Mouse (Mus musculus): ENCODE data around the gene Trp53bp2. TPM values are rescaled to one million over a fixed set of nuclear protein-coding genes. Genes with fewer than 3 reads are reported as not detected.

The Trp53bp2 gene
- polyA plus RNA-seq, 1 experiment from 2014 or later, result 14.4 TPM

GRCm38 (mm10) chr1:182482991-182483909 lies 74.3 kb downstream of the Trp53bp2 start:
- H3K27ac ChIP-seq (ENCODE audit: low read length), result no peak overlapping the region
- H3K9me3 ChIP-seq (replicated peaks; ENCODE audit: control insufficient read depth, low read length), result no peaks in the 10 kb centered on the region
- no peak overlapping the region for H3K9ac ChIP-seq (ENCODE audit: low read length)
- H3K4me1 ChIP-seq (ENCODE audit: control insufficient read depth, insufficient read depth, low read length), result 0 out of 2 replicates have a peak, but pooled peaks cover 5% of the 10 kb centered on the region
- H3K36me3 ChIP-seq (ENCODE audit: control insufficient read depth, insufficient read depth), result peaks cover 38% of the 10 kb centered on the region
- ATAC-seq (replicated peaks; ENCODE audit: extremely low read depth, insufficient read depth, low FRiP score), result no peak
- H3K4me2 ChIP-seq (ENCODE audit: low read depth, low read length), result no peak overlapping the region
- no peak overlapping the region for H3K4me3 ChIP-seq (ENCODE audit: low read length)
- 85% methylated on average over 14 of the region's 14 CpGs for WGBS
- H3K27me3 ChIP-seq (ENCODE audit: control insufficient read depth, insufficient read depth, low read length), result no peaks in the 10 kb centered on the region

DNA sequence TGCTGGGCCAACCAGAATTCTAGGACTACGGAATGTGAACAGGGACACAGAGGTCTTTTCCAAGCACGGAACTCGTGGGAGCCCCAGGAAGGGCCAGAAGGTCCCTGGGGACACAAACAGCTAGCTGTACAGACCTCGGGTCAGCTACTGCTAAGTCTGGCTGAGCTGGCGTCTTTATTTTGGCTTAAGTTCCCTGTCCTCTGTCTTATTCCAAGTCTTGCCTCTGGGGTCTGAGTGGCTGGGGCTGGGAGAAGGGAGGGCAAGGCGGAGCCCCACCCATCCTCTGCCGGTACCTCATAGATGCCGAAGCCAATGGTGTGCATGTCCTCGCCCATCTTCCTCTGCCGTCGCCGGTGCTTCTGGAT lies 74.9 kb downstream of the Trp53bp2 start:
- Histone ChIP-seq H3K9me3 (replicated peaks; ENCODE audit: control insufficient read depth, low read length) (no peaks in the 10 kb centered on the region), H3K4me3 (ENCODE audit: low read length) (no peak overlapping the region), H3K27me3 (ENCODE audit: control insufficient read depth, insufficient read depth, low read length) (no peaks in the 10 kb centered on the region), H3K4me1 (ENCODE audit: control insufficient read depth, insufficient read depth, low read length) (0 out of 2 replicates have a peak, but pooled peaks cover 5% of the 10 kb centered on the region), H3K4me2 (ENCODE audit: low read depth, low read length) (no peak overlapping the region), H3K27ac (ENCODE audit: low read length) (no peak overlapping the region), H3K9ac (ENCODE audit: low read length) (no peak overlapping the region), H3K36me3 (ENCODE audit: control insufficient read depth, insufficient read depth) (peaks cover 41% of the 10 kb centered on the region)
- whole genome bisulfite sequencing, result 84% methylated on average over 12 of the region's 12 CpGs
- ATAC-seq (replicated peaks; ENCODE audit: extremely low read depth, insufficient read depth, low FRiP score), result peak; percentile 46

DNA sequence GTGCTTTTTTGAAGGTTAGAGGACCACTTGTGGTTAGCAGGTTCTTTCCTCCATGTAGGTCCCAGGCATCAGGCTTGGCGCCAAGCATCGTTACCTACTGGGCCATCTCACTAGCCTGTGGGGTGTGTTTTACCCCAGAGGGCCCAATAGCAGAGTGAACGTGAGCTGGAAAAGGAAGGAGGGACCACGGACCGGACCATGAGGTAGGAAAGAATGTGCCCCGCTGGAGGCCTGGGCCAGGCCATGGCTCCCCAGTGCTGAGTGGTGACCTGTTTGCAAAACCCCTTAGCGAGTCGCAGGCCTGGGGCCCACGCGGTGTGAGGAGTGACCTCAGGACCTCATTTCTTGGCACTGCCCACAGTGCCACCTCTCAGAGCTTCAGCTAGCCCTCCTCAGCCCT lies 79.5 kb downstream of the Trp53bp2 start:
- peaks cover 6% of the 10 kb centered on the region; the same call in 1 of the 2 replicates for H3K4me1 ChIP-seq (ENCODE audit: control insufficient read depth, insufficient read depth, low read length)
- no peaks in the 10 kb centered on the region for H3K9me3 ChIP-seq (replicated peaks; ENCODE audit: control insufficient read depth, low read length)
- WGBS, result 90% methylated on average over 10 of the region's 10 CpGs
- no peak overlapping the region for H3K4me2 ChIP-seq (ENCODE audit: low read depth, low read length)
- no peak overlapping the region for H3K9ac ChIP-seq (ENCODE audit: low read length)
- no peak overlapping the region for H3K4me3 ChIP-seq (ENCODE audit: low read length)
- peaks cover 31% of the 10 kb centered on the region for H3K36me3 ChIP-seq (ENCODE audit: control insufficient read depth, insufficient read depth)
- no peak for ATAC-seq (replicated peaks; ENCODE audit: extremely low read depth, insufficient read depth, low FRiP score)
- H3K27ac ChIP-seq (ENCODE audit: low read length), result no peak overlapping the region
- no peaks in the 10 kb centered on the region for H3K27me3 ChIP-seq (ENCODE audit: control insufficient read depth, insufficient read depth, low read length)

- 7% methylated on average over 21 of the region's 21 CpGs for WGBS
- Histone ChIP-seq H3K4me1 (ENCODE audit: control insufficient read depth, insufficient read depth, low read length) (peaks cover 16% of the 10 kb centered on the region), H3K27me3 (ENCODE audit: control insufficient read depth, insufficient read depth, low read length) (no peaks in the 10 kb centered on the region), H3K4me3 (ENCODE audit: low read length) (no peak overlapping the region), H3K9ac (ENCODE audit: low read length) (no peak overlapping the region), H3K4me2 (ENCODE audit: low read depth, low read length) (peak overlapping the region; percentile 55), H3K9me3 (replicated peaks; ENCODE audit: control insufficient read depth, low read length) (no peaks in the 10 kb centered on the region), H3K36me3 (ENCODE audit: control insufficient read depth, insufficient read depth) (peaks cover 27% of the 10 kb centered on the region), H3K27ac (ENCODE audit: low read length) (peak overlapping the region; percentile 65)
- peak; percentile 94 for ATAC-seq (replicated peaks; ENCODE audit: extremely low read depth, insufficient read depth, low FRiP score)
Measured at GRCm38 (mm10) chr1:182489803-182490452, 81.0 kb downstream of the Trp53bp2 start.

DNA sequence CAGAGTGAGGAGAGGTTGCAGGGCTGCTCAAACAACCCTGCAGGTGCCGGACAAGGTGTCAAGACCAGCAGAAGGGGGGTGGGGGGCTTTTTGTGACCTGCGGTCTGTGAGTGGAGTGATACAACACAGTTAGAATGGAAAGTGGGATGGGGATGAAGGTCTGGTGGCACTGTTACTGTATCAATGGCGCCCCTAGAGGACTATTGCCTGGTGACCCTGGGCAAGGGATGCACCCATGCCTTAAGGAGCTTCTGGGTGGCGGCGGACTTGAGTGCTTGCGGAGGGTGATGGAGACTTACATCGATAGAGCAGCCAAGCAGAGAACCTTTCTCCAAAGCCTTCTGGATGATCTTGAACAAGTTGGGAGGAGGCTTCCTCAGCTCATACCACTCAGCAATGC lies 81.6 kb downstream of the Trp53bp2 start:
- Histone ChIP-seq H3K27me3 (ENCODE audit: control insufficient read depth, insufficient read depth, low read length) (no peaks in the 10 kb centered on the region), H3K4me2 (ENCODE audit: low read depth, low read length) (no peak overlapping the region), H3K9ac (ENCODE audit: low read length) (no peak overlapping the region), H3K4me3 (ENCODE audit: low read length) (no peak overlapping the region), H3K4me1 (ENCODE audit: control insufficient read depth, insufficient read depth, low read length) (peaks cover 19% of the 10 kb centered on the region), H3K36me3 (ENCODE audit: control insufficient read depth, insufficient read depth) (peaks cover 27% of the 10 kb centered on the region), H3K27ac (ENCODE audit: low read length) (peak overlapping the region; percentile 65), H3K9me3 (replicated peaks; ENCODE audit: control insufficient read depth, low read length) (no peaks in the 10 kb centered on the region)
- ATAC-seq (replicated peaks; ENCODE audit: extremely low read depth, insufficient read depth, low FRiP score), result no peak
- 65% methylated on average over 7 of the region's 7 CpGs for WGBS

GRCm38 (mm10) chr1:182491839-182492238 lies 82.9 kb downstream of the Trp53bp2 start:
- H3K27me3 ChIP-seq (ENCODE audit: control insufficient read depth, insufficient read depth, low read length), result no peaks in the 10 kb centered on the region
- no peak overlapping the region for H3K4me3 ChIP-seq (ENCODE audit: low read length)
- no peak overlapping the region for H3K9ac ChIP-seq (ENCODE audit: low read length)
- H3K9me3 ChIP-seq (replicated peaks; ENCODE audit: control insufficient read depth, low read length), result no peaks in the 10 kb centered on the region
- no peak overlapping the region for H3K27ac ChIP-seq (ENCODE audit: low read length)
- ATAC-seq (replicated peaks; ENCODE audit: extremely low read depth, insufficient read depth, low FRiP score), result no peak
- H3K4me1 ChIP-seq (ENCODE audit: control insufficient read depth, insufficient read depth, low read length), result peaks cover 26% of the 10 kb centered on the region
- H3K36me3 ChIP-seq (ENCODE audit: control insufficient read depth, insufficient read depth), result peaks cover 20% of the 10 kb centered on the region
- WGBS, result 89% methylated on average over 6 of the region's 6 CpGs
- H3K4me2 ChIP-seq (ENCODE audit: low read depth, low read length), result no peak overlapping the region

- H3K4me1 ChIP-seq (ENCODE audit: control insufficient read depth, insufficient read depth, low read length), result peaks cover 49% of the 10 kb centered on the region
- H3K27me3 ChIP-seq (ENCODE audit: control insufficient read depth, insufficient read depth, low read length), result no peaks in the 10 kb centered on the region
- H3K36me3 ChIP-seq (ENCODE audit: control insufficient read depth, insufficient read depth), result peaks cover 10% of the 10 kb centered on the region; the same call in 1 of the 2 replicates
- ATAC-seq (replicated peaks; ENCODE audit: extremely low read depth, insufficient read depth, low FRiP score), result no peak
- no peak overlapping the region for H3K4me3 ChIP-seq (ENCODE audit: low read length)
- 46% methylated on average over 17 of the region's 17 CpGs for WGBS
- no peaks in the 10 kb centered on the region for H3K9me3 ChIP-seq (replicated peaks; ENCODE audit: control insufficient read depth, low read length)
- peak overlapping the region; percentile 33 for H3K27ac ChIP-seq (ENCODE audit: low read length)
- H3K4me2 ChIP-seq (ENCODE audit: low read depth, low read length), result no peak overlapping the region
- peak overlapping the region; percentile 30; the same call in 1 of the 2 replicates for H3K9ac ChIP-seq (ENCODE audit: low read length)
Measured at GRCm38 (mm10) chr1:182494285-182495145, 85.5 kb downstream of the Trp53bp2 start.

DNA sequence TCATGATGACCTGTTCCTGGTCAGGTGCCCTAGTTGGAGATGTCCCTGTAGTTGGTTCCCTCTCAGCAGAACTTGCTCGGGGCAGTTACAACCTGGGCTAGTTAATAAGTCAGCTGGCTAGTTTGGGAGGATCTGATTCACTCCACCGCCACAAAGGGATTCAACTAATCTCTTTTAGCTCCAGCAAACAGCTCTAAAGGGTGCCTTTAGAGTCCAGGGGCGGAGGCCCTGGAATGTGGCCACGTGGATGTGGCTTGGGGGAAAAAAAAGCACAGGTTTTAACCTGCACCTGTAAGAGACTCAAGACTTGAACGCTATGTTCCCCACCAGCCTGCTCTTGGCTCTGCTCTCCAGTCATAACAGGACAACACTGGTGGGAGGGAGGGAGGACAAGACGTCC lies 87.7 kb downstream of the Trp53bp2 start:
- WGBS, result 55% methylated on average over 6 of the region's 6 CpGs
- Histone ChIP-seq H3K4me1 (ENCODE audit: control insufficient read depth, insufficient read depth, low read length) (peaks cover 62% of the 10 kb centered on the region), H3K27me3 (ENCODE audit: control insufficient read depth, insufficient read depth, low read length) (no peaks in the 10 kb centered on the region), H3K4me3 (ENCODE audit: low read length) (no peak overlapping the region), H3K9me3 (replicated peaks; ENCODE audit: control insufficient read depth, low read length) (no peaks in the 10 kb centered on the region), H3K27ac (ENCODE audit: low read length) (no peak overlapping the region; the same call in 1 of the 2 replicates), H3K9ac (ENCODE audit: low read length) (no peak overlapping the region), H3K36me3 (ENCODE audit: control insufficient read depth, insufficient read depth) (0 out of 2 replicates have a peak, but pooled peaks cover 2% of the 10 kb centered on the region), H3K4me2 (ENCODE audit: low read depth, low read length) (no peak overlapping the region)
- no peak for ATAC-seq (replicated peaks; ENCODE audit: extremely low read depth, insufficient read depth, low FRiP score)

All from heart, embryonic 16.5 days (tissue).